Mouse (Mus musculus): ENCODE data around the gene Cox19.

DNA sequence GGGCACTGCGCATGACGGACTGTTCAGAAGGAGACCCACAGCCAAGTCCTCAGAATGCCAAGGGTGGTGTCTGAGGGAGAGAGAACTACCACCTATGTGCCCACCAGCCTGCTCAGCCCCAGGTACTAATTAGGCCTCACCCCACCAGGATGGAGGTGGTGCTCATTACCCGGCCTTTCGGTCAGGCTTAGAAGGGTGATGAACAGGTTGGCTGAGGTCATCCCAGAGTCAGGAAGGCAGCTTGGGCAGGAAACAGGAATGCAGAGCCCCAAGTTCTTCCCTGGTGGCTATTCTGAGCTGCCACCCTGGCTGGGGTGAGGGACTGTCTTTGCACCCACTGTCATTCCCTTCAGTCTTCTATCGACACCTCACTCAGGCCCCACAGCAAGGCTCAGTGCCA is 34.8 kb upstream of the Cox19 start:
- TF ChIP-seq CTCF (IDR thresholded peaks at IDR 0.05; ENCODE audit: control insufficient read depth, insufficient read depth, low read length): no peak
- TF ChIP-seq POLR2A (IDR thresholded peaks at IDR 0.05; ENCODE audit: borderline replicate concordance, control insufficient read depth, low read depth, low read length): no peak
